Mouse (Mus musculus): Measurements from ENCODE around the gene Plekha7. TPM values are rescaled to one million over a fixed set of nuclear protein-coding genes. Genes with fewer than 3 reads are reported as not detected.
A peak's percentile ranks its signal among the peaks of the same experiment; 100 is the strongest.

Plekha7 gene
- total and polyA plus RNA-seq, 2 experiments from 2014 or later: 5.4 to 17.0 TPM

DNA sequence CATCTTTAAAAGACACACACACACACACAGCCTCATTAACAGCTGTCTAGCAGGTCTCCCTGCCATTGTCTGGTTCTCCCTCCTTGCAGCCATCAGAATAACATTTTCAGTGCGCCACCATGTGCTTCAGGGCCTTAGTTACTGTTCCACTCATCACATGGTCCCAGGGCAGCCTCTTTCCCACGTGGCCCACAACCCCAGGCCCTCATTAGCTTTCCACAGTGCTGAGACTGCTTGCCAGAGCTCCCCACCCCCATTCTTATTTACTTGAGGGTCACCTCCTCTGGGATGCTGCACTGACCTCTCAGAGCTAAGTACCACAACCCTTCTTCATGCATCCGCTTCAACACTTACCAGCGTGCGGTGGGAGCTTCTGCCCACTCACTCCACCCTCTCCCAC, 28.1 kb downstream of the Plekha7 start:
- Histone ChIP-seq H3K4me2 (ENCODE audit: low read depth) (no peak overlapping the region), H3K4me3 (ENCODE audit: low read depth, low read length) (no peak overlapping the region), H3K27ac (ENCODE audit: low read depth, low read length) (no peak overlapping the region), H3K9me3 (ENCODE audit: low read length) (no peaks in the 10 kb centered on the region), H3K4me1 (ENCODE audit: insufficient read depth) (no peaks in the 10 kb centered on the region), H3K27me3 (ENCODE audit: insufficient read depth, low read length) (no peaks in the 10 kb centered on the region), H3K36me3 (ENCODE audit: insufficient read depth) (no peaks in the 10 kb centered on the region), H3K9ac (no peak overlapping the region)
- 42% methylated on average over 5 of the region's 5 CpGs for WGBS
- TF ChIP-seq CTCF (IDR thresholded peaks at IDR 0.05; ENCODE audit: low read depth): 0 out of 2 replicates have a peak, but pooled peaks have one; percentile 3
- DNase-seq: no peak
- peak; percentile 37; the same call in 1 of the 2 replicates for ATAC-seq

DNA sequence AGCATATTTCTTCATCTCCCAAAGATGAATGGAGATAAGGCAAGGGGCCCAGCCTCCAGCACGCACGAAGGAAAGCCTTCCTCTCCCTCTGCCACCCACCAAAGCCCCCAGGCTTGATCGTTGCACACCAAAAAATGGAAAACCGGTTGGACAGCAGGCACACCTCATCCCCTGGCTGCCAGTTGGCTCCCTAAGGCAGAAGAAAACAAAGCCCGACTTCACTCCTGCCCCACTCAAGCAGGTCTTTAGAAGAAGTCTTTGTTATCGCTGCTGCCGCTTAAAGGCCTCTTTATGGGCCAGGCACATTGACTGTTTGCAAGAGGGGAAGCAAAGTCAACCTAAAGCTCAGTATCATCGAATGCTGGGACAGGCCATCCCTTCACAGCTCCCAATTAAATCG, 29.9 kb downstream of the Plekha7 start:
- no peak overlapping the region for H3K27ac ChIP-seq (ENCODE audit: low read depth, low read length)
- DNase-seq (no peak), ATAC-seq (no peak)
- no peaks in the 10 kb centered on the region for H3K4me1 ChIP-seq (ENCODE audit: insufficient read depth)
- H3K4me3 ChIP-seq (ENCODE audit: low read depth, low read length): no peak overlapping the region
- no peaks in the 10 kb centered on the region for H3K27me3 ChIP-seq (ENCODE audit: insufficient read depth, low read length)
- no peak overlapping the region for H3K4me2 ChIP-seq (ENCODE audit: low read depth)
- no peak overlapping the region for H3K9ac ChIP-seq
- no peaks in the 10 kb centered on the region for H3K9me3 ChIP-seq (ENCODE audit: low read length)
- TF ChIP-seq CTCF (IDR thresholded peaks at IDR 0.05; ENCODE audit: low read depth): no peak
- H3K36me3 ChIP-seq (ENCODE audit: insufficient read depth): no peaks in the 10 kb centered on the region
- WGBS: 15% methylated on average over 9 of the region's 9 CpGs

DNA sequence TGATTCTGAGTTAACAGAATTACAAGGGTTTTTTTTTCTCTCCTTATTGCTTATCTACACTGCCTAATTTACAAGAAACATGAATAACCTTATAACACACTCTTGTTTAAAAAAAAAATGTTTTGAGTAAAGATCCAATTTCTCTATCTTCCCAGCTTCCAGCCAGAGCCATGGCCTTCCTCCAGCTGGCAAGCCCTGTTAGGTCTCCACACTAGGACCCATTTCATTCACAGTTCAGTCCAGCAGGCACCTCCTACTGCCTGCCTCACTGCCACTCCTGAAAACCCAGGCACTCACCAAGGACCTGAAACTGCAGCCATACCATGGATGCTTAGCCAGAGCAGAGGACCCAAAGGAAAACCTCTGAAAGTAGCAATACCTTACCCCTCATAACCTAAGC, 31.9 kb downstream of the Plekha7 start:
- H3K9ac ChIP-seq: no peak overlapping the region
- no peak overlapping the region for H3K27ac ChIP-seq (ENCODE audit: low read depth, low read length)
- no peak for TF ChIP-seq CTCF (IDR thresholded peaks at IDR 0.05; ENCODE audit: low read depth)
- ATAC-seq (no peak), DNase-seq (no peak)
- no peaks in the 10 kb centered on the region for H3K27me3 ChIP-seq (ENCODE audit: insufficient read depth, low read length)
- no peak overlapping the region for H3K4me3 ChIP-seq (ENCODE audit: low read depth, low read length)
- H3K4me1 ChIP-seq (ENCODE audit: insufficient read depth): no peaks in the 10 kb centered on the region
- no peaks in the 10 kb centered on the region for H3K9me3 ChIP-seq (ENCODE audit: low read length)
- H3K36me3 ChIP-seq (ENCODE audit: insufficient read depth): no peaks in the 10 kb centered on the region
- H3K4me2 ChIP-seq (ENCODE audit: low read depth): no peak overlapping the region

DNA sequence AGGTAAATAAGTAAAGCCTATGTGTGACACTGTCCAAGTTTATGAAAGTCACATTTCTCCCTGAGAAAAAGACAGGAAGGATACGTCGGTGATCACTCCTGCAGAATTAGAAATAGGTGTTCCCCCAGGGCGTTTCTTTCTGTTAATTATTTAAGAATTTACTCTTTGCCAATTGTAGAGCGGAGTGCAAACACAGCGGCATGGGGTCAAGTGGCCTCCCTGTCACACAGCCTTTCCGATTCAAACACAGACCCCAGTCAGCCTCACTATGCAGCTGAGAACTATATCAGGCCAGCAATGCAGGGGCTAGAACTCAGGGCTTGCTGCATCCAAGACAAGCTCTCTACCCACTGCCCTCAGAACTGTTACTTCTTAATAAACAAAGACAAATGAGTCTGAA, 35.1 kb downstream of the Plekha7 start:
- Histone ChIP-seq H3K36me3 (ENCODE audit: insufficient read depth) (no peaks in the 10 kb centered on the region), H3K4me2 (ENCODE audit: low read depth) (no peak overlapping the region), H3K27ac (ENCODE audit: low read depth, low read length) (no peak overlapping the region), H3K4me1 (ENCODE audit: insufficient read depth) (no peaks in the 10 kb centered on the region), H3K4me3 (ENCODE audit: low read depth, low read length) (no peak overlapping the region), H3K9ac (no peak overlapping the region), H3K9me3 (ENCODE audit: low read length) (no peaks in the 10 kb centered on the region), H3K27me3 (ENCODE audit: insufficient read depth, low read length) (no peaks in the 10 kb centered on the region)
- ATAC-seq: no peak
- no peak for TF ChIP-seq CTCF (IDR thresholded peaks at IDR 0.05; ENCODE audit: low read depth)
- no peak for DNase-seq
- 92% methylated on average over 6 of the region's 6 CpGs for WGBS

DNA sequence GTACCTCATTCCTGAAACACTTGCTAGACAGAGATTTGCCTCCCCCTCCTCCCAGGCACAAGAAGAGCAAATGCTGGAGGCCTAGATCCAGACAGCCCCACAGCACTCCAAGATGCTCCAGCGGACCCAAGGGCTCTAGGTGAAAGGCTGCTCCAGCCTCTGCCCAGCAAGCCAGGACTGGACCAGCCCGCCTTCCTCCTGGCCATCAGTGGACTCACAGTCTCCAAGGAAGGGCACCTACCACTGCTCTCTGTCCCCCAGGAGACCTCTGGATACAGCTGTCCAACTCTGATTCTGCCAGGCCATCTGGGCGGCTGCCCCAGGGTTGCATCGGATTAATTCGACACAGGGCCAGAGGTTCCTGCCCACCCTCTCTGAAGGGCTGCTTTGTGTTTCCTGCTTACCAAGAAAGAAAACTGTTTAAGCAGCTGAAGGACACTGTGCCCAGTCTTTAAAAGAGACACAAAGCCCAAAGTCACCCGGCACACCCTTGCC, 38.6 kb downstream of the Plekha7 start:
- Histone ChIP-seq H3K9ac (no peak overlapping the region), H3K27ac (ENCODE audit: low read depth, low read length) (no peak overlapping the region), H3K4me3 (ENCODE audit: low read depth, low read length) (no peak overlapping the region), H3K36me3 (ENCODE audit: insufficient read depth) (no peaks in the 10 kb centered on the region), H3K4me1 (ENCODE audit: insufficient read depth) (no peaks in the 10 kb centered on the region), H3K9me3 (ENCODE audit: low read length) (no peaks in the 10 kb centered on the region), H3K27me3 (ENCODE audit: insufficient read depth, low read length) (no peaks in the 10 kb centered on the region), H3K4me2 (ENCODE audit: low read depth) (no peak overlapping the region)
- no peak for TF ChIP-seq CTCF (IDR thresholded peaks at IDR 0.05; ENCODE audit: low read depth)
- ATAC-seq (peak; percentile 32; the same call in 1 of the 2 replicates), DNase-seq (no peak)
- WGBS: 57% methylated on average over 6 of the region's 6 CpGs

DNA sequence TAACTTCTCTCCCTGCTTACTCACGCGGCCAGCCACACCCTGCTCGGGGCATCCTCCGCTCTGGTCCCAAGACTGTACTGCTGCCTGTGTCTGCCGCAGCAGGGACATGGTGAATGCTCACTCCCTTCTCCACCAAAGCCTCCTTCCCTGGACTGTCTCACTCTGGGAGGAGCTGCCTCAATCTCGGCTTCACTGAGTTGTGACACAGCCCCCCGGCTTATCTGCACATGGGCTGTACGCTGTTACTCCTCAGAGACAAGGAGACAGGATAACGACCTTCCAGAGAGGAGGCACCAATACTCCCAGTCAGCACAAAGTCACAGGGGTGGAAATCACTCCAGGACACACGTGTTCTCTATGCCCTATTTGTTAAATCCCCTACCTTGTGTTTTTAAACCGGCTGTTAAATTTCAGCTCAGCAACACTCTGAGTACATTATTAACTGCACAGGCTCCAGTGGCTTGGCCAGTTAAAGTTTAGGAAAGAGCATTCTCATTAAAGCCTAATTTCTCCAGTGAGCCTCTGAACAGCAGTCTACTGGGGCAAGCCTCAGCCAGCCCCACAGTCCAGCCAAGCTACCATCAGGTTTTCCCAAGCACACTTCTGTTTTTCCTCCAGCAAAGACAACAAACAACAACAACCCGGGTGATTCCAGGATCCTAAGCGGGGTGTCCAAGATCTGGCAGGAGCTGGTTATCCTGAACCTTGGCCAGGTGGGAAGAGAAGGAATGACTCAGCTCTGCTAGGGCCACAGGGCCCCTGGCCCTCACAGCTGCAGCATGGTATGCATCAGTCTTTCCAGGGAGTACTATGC, 39.9 kb downstream of the Plekha7 start:
- H3K4me1 ChIP-seq (ENCODE audit: insufficient read depth): no peaks in the 10 kb centered on the region
- H3K4me3 ChIP-seq (ENCODE audit: low read depth, low read length): no peak overlapping the region
- DNase-seq: no peak
- H3K27me3 ChIP-seq (ENCODE audit: insufficient read depth, low read length): no peaks in the 10 kb centered on the region
- no peak for ATAC-seq
- no peak overlapping the region for H3K9ac ChIP-seq
- no peak overlapping the region for H3K27ac ChIP-seq (ENCODE audit: low read depth, low read length)
- no peaks in the 10 kb centered on the region for H3K36me3 ChIP-seq (ENCODE audit: insufficient read depth)
- WGBS: 64% methylated on average over 13 of the region's 13 CpGs
- H3K4me2 ChIP-seq (ENCODE audit: low read depth): no peak overlapping the region
- TF ChIP-seq CTCF (IDR thresholded peaks at IDR 0.05; ENCODE audit: low read depth): no peak
- H3K9me3 ChIP-seq (ENCODE audit: low read length): no peaks in the 10 kb centered on the region

DNA sequence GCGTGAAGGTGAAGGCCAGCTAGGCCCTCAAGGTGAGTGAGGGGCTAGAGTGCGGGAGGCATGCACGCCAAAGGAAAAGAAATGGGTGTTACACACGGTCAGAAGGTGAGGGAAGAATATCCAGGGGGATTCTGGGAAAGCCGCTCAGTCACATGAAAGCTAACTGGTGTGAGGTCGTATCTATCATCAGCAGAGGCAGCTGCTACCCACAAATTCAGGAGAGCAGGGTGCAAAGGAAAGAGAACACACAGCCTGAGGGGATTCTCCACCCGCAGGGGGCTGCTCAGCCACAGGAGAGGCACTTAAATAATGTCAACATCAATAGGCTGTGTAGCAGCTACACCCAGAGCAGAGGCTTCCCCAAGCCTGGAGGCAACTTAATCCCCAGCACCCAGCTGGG, 44.9 kb downstream of the Plekha7 start:
- H3K36me3 ChIP-seq (ENCODE audit: insufficient read depth): no peaks in the 10 kb centered on the region
- H3K9ac ChIP-seq: no peak overlapping the region
- ATAC-seq: no peak
- no peak overlapping the region for H3K4me2 ChIP-seq (ENCODE audit: low read depth)
- H3K27ac ChIP-seq (ENCODE audit: low read depth, low read length): no peak overlapping the region
- no peaks in the 10 kb centered on the region for H3K27me3 ChIP-seq (ENCODE audit: insufficient read depth, low read length)
- no peaks in the 10 kb centered on the region for H3K4me1 ChIP-seq (ENCODE audit: insufficient read depth)
- DNase-seq: no peak
- no peaks in the 10 kb centered on the region for H3K9me3 ChIP-seq (ENCODE audit: low read length)
- no peak overlapping the region for H3K4me3 ChIP-seq (ENCODE audit: low read depth, low read length)
- no peak for TF ChIP-seq CTCF (IDR thresholded peaks at IDR 0.05; ENCODE audit: low read depth)
- WGBS: 65% methylated on average over 7 of the region's 7 CpGs
